Mouse (Mus musculus) forebrain, embryonic 15.5 days (tissue): ENCODE measurements at regions not wholly inside any gene's neighbourhood (a gene's known extent, or its start where the extent isn't known, plus 50 kb on each side); places are given as distances from the start of the nearest gene placed in this dataset.

Source experiments
- ATAC-seq: fragments of 200-750 bp; cut with Nextera tagmentation; replicated peaks from 2 replicates; pipeline ENCODE4 v1.8.0; 2017; ENCODE audit warnings: mild to moderate bottlenecking, moderate TSS enrichment, moderate library complexity
- H3K27ac ChIP-seq: fragments of 300-500 bp; sonication (generic); replicated peaks from 2 replicates; pipeline ENCODE4 v1.5.1; 2015; ENCODE audit warnings: mild to moderate bottlenecking, inconsistent platforms
- H3K27me3 ChIP-seq: fragments of 300-500 bp; sonication (generic); 2 replicates; pipeline ENCODE4 v1.6.1; 2015; ENCODE audit warnings: inconsistent platforms
- H3K36me3 ChIP-seq: fragments of 300-500 bp; sonication (generic); 2 replicates; pipeline ENCODE4 v1.6.1; 2015; ENCODE audit warnings: mild to moderate bottlenecking, inconsistent platforms
- H3K4me1 ChIP-seq: fragments of 300-500 bp; sonication (generic); 2 replicates; pipeline ENCODE4 v1.6.1; 2015; ENCODE audit warnings: inconsistent platforms
- H3K4me2 ChIP-seq: fragments of 300-500 bp; sonication (generic); replicated peaks from 2 replicates; pipeline ENCODE4 v1.6.1; 2015; ENCODE audit warnings: mild to moderate bottlenecking, inconsistent platforms
- H3K4me3 ChIP-seq: fragments of 300-500 bp; sonication (generic); 2 replicates; pipeline ENCODE4 v1.5.1; 2015; ENCODE audit warnings: mild to moderate bottlenecking, inconsistent platforms
- H3K9ac ChIP-seq: fragments of 300-500 bp; sonication (generic); replicated peaks from 2 replicates; pipeline ENCODE4 v1.6.1; 2015; ENCODE audit warnings: mild to moderate bottlenecking, inconsistent platforms
- H3K9me3 ChIP-seq: fragments of 300-500 bp; sonication (generic); 2 replicates; pipeline ENCODE4 v1.6.1; 2016; ENCODE audit warnings: inconsistent platforms
- WGBS: fragments of 180-500 bp; shearing (Covaris S2); methylation state at CpG from one replicate; pipeline ENCODE4 v1.1.7; 2015; ENCODE audit warnings: mixed read lengths; 5-methylcytosine and 5-hydroxymethylcytosine counted together

- no peaks in the 10 kb centered on the region for H3K27me3 ChIP-seq
- no peak overlapping the region for H3K27ac ChIP-seq
- no peak overlapping the region for H3K9ac ChIP-seq
- peaks cover 15% of the 10 kb centered on the region for H3K4me1 ChIP-seq
- H3K4me3 ChIP-seq: no peak overlapping the region
- 52% methylated on average over 9 of the region's 9 CpGs for WGBS
- no peaks in the 10 kb centered on the region for H3K9me3 ChIP-seq
- peak; percentile 67 for ATAC-seq
- no peak overlapping the region for H3K4me2 ChIP-seq
- no peaks in the 10 kb centered on the region for H3K36me3 ChIP-seq
Observed at GRCm38 (mm10) chr1:186909518-186910105, 57.6 kb upstream of the D1Pas1 start.

- peaks cover 15% of the 10 kb centered on the region for H3K4me1 ChIP-seq
- 0 out of 2 replicates have a peak overlapping the region, but pooled peaks have one; percentile 9 for H3K27ac ChIP-seq
- 0 out of 2 replicates have a peak overlapping the region, but pooled peaks have one; percentile 17 for H3K4me2 ChIP-seq
- 0 out of 2 replicates have a peak, but pooled peaks have one; percentile 53 for ATAC-seq
- no peaks in the 10 kb centered on the region for H3K9me3 ChIP-seq
- no peak overlapping the region for H3K9ac ChIP-seq
- H3K36me3 ChIP-seq: no peaks in the 10 kb centered on the region
- no peaks in the 10 kb centered on the region for H3K27me3 ChIP-seq
- WGBS: 19% methylated on average over 9 of the region's 9 CpGs
- H3K4me3 ChIP-seq: no peak overlapping the region
Observed at GRCm38 (mm10) chr1:186909073-186909472, 58.1 kb upstream of the D1Pas1 start.

GRCm38 (mm10) chr1:186907409-186908170 is 59.6 kb upstream of the D1Pas1 start:
- no peak overlapping the region for H3K4me3 ChIP-seq
- ATAC-seq: no peak
- no peaks in the 10 kb centered on the region for H3K27me3 ChIP-seq
- H3K4me1 ChIP-seq: peaks cover 15% of the 10 kb centered on the region
- H3K9me3 ChIP-seq: no peaks in the 10 kb centered on the region
- H3K36me3 ChIP-seq: no peaks in the 10 kb centered on the region
- H3K4me2 ChIP-seq: no peak overlapping the region
- H3K27ac ChIP-seq: no peak overlapping the region
- no peak overlapping the region for H3K9ac ChIP-seq
- WGBS: 87% methylated on average over 10 of the region's 10 CpGs

DNA sequence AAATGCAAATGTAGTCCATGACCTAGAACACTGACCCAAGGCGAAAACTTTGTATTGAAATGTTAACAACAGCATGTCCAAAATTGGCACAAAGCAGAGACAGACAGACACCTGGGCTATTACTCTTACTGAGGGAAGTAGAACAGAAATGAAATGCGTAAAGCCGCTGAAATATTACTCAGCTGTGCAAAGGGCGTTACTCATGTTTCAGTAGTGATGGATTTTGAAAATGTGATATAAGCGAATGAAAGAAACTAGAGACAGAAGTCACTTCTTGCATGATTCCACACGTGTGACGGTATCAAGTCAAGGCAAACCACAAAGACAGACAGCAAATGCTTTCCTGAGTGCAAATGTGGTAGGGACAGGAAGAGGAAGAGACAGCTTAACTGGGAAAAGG is 61.3 kb upstream of the D1Pas1 start:
- H3K9me3 ChIP-seq: no peaks in the 10 kb centered on the region
- H3K4me1 ChIP-seq: peaks cover 15% of the 10 kb centered on the region
- ATAC-seq: no peak
- H3K36me3 ChIP-seq: no peaks in the 10 kb centered on the region
- 95% methylated on average over 7 of the region's 7 CpGs for WGBS
- H3K27ac ChIP-seq: no peak overlapping the region
- no peaks in the 10 kb centered on the region for H3K27me3 ChIP-seq
- no peak overlapping the region for H3K4me3 ChIP-seq
- H3K4me2 ChIP-seq: no peak overlapping the region
- H3K9ac ChIP-seq: no peak overlapping the region

DNA sequence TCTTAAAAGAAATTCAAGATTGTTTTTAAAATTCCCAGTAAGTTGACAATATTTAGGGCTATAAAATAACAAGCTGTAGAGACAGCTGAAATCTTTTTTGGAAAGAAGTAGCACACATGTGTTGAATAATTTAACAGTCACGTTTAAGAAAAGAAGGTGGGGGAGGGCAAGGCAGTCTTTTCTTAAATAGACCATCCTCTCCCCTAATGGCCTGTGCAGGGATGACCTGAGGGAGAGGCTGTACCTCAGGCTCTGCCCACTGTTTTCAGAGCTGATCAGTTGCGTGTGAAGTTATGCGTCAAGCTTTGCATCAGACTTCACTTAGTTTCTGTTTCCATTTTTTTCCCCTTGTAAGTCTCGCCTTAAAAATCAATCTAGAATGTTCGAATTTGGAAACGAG is 65.7 kb upstream of the D1Pas1 start:
- Histone ChIP-seq H3K9ac (no peak overlapping the region), H3K4me3 (no peak overlapping the region), H3K27me3 (no peaks in the 10 kb centered on the region), H3K36me3 (no peaks in the 10 kb centered on the region), H3K9me3 (no peaks in the 10 kb centered on the region), H3K4me1 (no peaks in the 10 kb centered on the region), H3K4me2 (no peak overlapping the region), H3K27ac (no peak overlapping the region)
- no peak for ATAC-seq
- 74% methylated on average over 6 of the region's 6 CpGs for WGBS

GRCm38 (mm10) chr1:186898203-186898602 is 69.0 kb upstream of the D1Pas1 start:
- Histone ChIP-seq H3K4me2 (no peak overlapping the region), H3K36me3 (no peaks in the 10 kb centered on the region), H3K27ac (no peak overlapping the region), H3K9me3 (no peaks in the 10 kb centered on the region), H3K4me1 (no peaks in the 10 kb centered on the region), H3K27me3 (no peaks in the 10 kb centered on the region), H3K9ac (no peak overlapping the region), H3K4me3 (no peak overlapping the region)
- WGBS: 65% methylated on average over 8 of the region's 8 CpGs
- no peak for ATAC-seq

- H3K4me2 ChIP-seq: no peak overlapping the region
- H3K4me1 ChIP-seq: peaks cover 16% of the 10 kb centered on the region
- no peak for ATAC-seq
- H3K9me3 ChIP-seq: no peaks in the 10 kb centered on the region
- no peak overlapping the region for H3K4me3 ChIP-seq
- H3K36me3 ChIP-seq: no peaks in the 10 kb centered on the region
- H3K9ac ChIP-seq: no peak overlapping the region
- H3K27ac ChIP-seq: no peak overlapping the region
- 37% methylated on average over 5 of the region's 5 CpGs for WGBS
- H3K27me3 ChIP-seq: no peaks in the 10 kb centered on the region
Observed at GRCm38 (mm10) chr1:186889584-186889852, 77.7 kb upstream of the D1Pas1 start.

DNA sequence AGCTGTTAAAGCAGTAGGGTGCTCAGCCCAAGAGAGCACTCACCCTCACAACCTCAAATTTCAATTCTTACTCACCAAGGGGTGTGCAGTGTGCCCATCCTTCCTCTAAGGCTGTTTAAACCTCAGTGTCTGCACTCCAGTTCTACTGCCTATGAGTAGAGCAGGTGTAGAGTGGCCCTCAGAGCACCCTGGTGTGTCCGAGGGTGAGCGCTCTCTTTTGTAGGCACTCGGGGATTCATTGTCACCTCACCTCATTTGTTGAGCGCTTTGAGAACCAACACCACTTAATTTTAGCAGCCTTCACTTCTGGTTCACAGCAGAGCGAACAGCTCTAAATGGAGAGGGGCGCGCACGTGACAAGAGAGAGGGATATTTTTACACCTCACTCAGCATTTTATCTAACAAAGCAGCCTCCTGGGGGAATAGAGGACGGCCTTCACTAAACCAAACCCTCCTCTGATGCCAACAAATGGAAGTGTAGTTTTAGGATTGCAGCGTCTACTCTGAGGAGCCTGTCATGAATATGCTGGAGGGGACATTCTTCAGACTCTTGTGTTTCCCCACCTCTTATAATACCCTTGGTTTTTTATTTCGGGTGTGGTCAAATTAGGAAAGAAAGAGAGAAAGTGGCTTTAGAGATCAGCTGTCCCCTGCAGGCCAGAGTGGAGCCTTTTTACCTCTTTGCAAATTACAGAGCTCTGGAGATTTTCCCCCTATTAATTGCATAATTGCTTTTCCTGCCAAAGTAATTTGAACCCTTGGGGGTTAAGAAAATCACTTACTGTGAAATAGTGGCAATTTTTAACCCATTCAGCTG is 78.2 kb upstream of the D1Pas1 start:
- no peaks in the 10 kb centered on the region for H3K9me3 ChIP-seq
- no peak overlapping the region for H3K4me2 ChIP-seq
- no peaks in the 10 kb centered on the region for H3K27me3 ChIP-seq
- H3K36me3 ChIP-seq: no peaks in the 10 kb centered on the region
- 0 out of 2 replicates have a peak overlapping the region, but pooled peaks have one; percentile 0 for H3K27ac ChIP-seq
- peaks cover 16% of the 10 kb centered on the region for H3K4me1 ChIP-seq
- whole genome bisulfite sequencing: 16% methylated on average over 11 of the region's 11 CpGs
- H3K9ac ChIP-seq: no peak overlapping the region
- no peak overlapping the region for H3K4me3 ChIP-seq
- peak; percentile 81 for ATAC-seq

GRCm38 (mm10) chr1:186887127-186887526 is 80.1 kb upstream of the D1Pas1 start:
- Histone ChIP-seq H3K9me3 (no peaks in the 10 kb centered on the region), H3K4me2 (no peak overlapping the region), H3K4me3 (no peak overlapping the region), H3K36me3 (no peaks in the 10 kb centered on the region), H3K27me3 (no peaks in the 10 kb centered on the region), H3K27ac (no peak overlapping the region), H3K4me1 (peaks cover 16% of the 10 kb centered on the region), H3K9ac (no peak overlapping the region)
- 0 out of 2 replicates have a peak, but pooled peaks have one; percentile 41 for ATAC-seq
- 58% methylated on average over 3 of the region's 3 CpGs for WGBS

DNA sequence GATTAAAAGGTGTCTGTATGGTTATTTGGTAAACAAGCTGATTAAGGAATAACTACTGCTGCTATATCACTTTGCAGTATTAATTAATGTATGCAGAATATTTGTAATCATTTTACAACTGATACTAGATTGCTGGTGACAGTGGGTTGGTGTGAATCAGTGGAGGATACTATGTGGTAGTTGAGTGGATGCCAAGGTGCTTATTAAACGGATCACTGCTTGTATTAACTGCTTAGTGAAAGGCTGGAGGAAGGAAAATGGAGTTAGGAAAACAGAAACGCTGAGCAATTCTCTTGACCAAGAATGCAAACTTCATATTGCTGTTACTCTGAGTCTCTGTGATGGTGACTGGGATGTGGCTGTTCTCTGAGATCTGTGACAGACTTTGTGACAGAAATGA is 86.8 kb upstream of the D1Pas1 start:
- Histone ChIP-seq H3K4me3 (no peak overlapping the region), H3K9ac (no peak overlapping the region), H3K4me2 (no peak overlapping the region), H3K27me3 (no peaks in the 10 kb centered on the region), H3K9me3 (no peaks in the 10 kb centered on the region), H3K27ac (no peak overlapping the region), H3K36me3 (no peaks in the 10 kb centered on the region), H3K4me1 (no peaks in the 10 kb centered on the region)
- 43% methylated on average over 2 of the region's 2 CpGs for WGBS
- ATAC-seq: no peak

DNA sequence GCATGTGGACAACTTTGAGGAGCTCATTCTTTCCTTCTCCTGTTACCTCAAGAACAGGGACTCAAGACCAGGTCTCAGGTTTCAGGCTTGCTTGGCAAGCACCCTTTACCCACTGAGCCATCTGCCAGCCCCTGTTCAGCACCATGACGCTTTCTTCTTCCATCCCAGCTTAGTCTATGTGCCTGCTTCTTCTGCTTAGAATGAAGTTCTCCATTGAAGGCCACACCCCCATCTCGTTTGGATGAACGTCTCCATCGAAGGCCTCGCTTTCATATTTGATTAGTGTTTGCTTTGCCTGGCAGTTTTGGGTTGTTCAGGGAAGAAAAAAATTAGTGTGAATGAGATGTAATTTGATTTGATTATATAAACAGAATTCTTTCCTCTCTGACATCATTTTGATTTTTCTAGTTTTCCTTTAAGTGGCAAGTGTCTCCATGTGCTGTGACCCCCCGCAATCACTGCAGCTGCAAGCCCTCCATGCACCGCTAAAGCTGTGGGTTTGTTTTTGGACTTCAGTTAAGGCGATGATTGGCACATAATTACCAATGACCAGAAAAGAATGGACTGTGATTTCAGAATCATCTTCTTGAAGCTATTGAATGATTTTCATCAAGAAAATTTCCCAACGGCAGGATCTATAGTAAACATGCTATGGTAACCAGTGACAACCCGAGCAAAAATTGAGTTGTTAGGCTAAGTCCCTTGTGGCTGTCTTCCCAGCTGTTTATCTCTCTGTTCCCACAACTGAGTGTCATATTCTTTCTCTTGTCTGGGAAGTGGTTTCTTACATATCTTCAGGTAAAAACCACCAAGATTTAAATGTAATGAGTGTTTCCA is 106.4 kb upstream of the D1Pas1 start:
- Histone ChIP-seq H3K4me2 (no peak overlapping the region), H3K27me3 (no peaks in the 10 kb centered on the region), H3K36me3 (no peaks in the 10 kb centered on the region), H3K4me1 (no peaks in the 10 kb centered on the region), H3K27ac (no peak overlapping the region), H3K9ac (no peak overlapping the region), H3K9me3 (no peaks in the 10 kb centered on the region), H3K4me3 (no peak overlapping the region)
- 66% methylated on average over 10 of the region's 10 CpGs for WGBS
- ATAC-seq: 0 out of 2 replicates have a peak, but pooled peaks have one; percentile 57
